Mouse (Mus musculus) stomach, postnatal 0 days (tissue): ENCODE measurements around the gene Golga3. TPM values are rescaled to one million over a fixed set of nuclear protein-coding genes. Genes with fewer than 3 reads are reported as not detected.

Source experiments
- ATAC-seq: fragments of 200-750 bp; cut with Nextera tagmentation; 2 replicates; pipeline ENCODE4 v1.8.0; 2017; ENCODE audit not compliant: low FRiP score, low TSS enrichment
- DNase-seq: peaks from one replicate; pipeline ENCODE4 v3.0.0-alpha.2; 2016; ENCODE audit warnings: low spot score
- H3K27ac ChIP-seq: fragments of 300-500 bp; sonication (generic); replicated peaks from 2 replicates; pipeline ENCODE4 v1.5.1; 2014; ENCODE audit warnings: mild to moderate bottlenecking, control low read depth
- H3K27me3 ChIP-seq: fragments of 300-500 bp; sonication (generic); 2 replicates; pipeline ENCODE4 v1.6.1; 2014; ENCODE audit warnings: low read length; ENCODE audit not compliant: control insufficient read depth, insufficient read depth
- H3K36me3 ChIP-seq: fragments of 300-500 bp; sonication (generic); 2 replicates; pipeline ENCODE4 v1.6.1; 2014; ENCODE audit warnings: low read length, mixed read lengths; ENCODE audit not compliant: control insufficient read depth, insufficient read depth
- H3K4me1 ChIP-seq: fragments of 300-500 bp; sonication (generic); replicated peaks from 2 replicates; pipeline ENCODE4 v1.6.1; 2014; ENCODE audit warnings: antibody characterized with exemption; ENCODE audit not compliant: control insufficient read depth, insufficient read depth
- H3K4me2 ChIP-seq: fragments of 300-500 bp; sonication (generic); replicated peaks from 2 replicates; pipeline ENCODE4 v1.6.1; 2014; ENCODE audit warnings: low read depth, mild to moderate bottlenecking, control low read depth, moderate library complexity
- H3K4me3 ChIP-seq: fragments of 300-500 bp; sonication (generic); 2 replicates; pipeline ENCODE4 v1.5.1; 2014; ENCODE audit warnings: low read depth, low read length, control low read depth
- H3K9ac ChIP-seq: fragments of 300-500 bp; sonication (generic); 2 replicates; pipeline ENCODE4 v1.6.1; 2014; ENCODE audit warnings: mild to moderate bottlenecking, low read length, control low read depth, mixed read lengths
- H3K9me3 ChIP-seq: fragments of 300-500 bp; sonication (generic); 2 replicates; pipeline ENCODE4 v1.6.1; 2016; ENCODE audit warnings: low read length; ENCODE audit not compliant: control insufficient read depth
- CTCF ChIP-seq: IDR thresholded peaks from 2 replicates; pipeline ENCODE4 v1.5.1; 2016; ENCODE audit warnings: antibody characterized with exemption, low read depth, mild to moderate bottlenecking, moderate library complexity
- EP300 ChIP-seq: optimal IDR thresholded peaks from 2 replicates; pipeline ENCODE3; 2016; ENCODE audit warnings: antibody characterized with exemption
- WGBS: fragments of 180-500 bp; shearing (Covaris S2); extraction: QIAGEN DNeasy Blood & Tissue Kit; methylation state at CpG from one replicate; pipeline ENCODE4 v1.1.7; 2014; 5-methylcytosine and 5-hydroxymethylcytosine counted together
- polyA plus RNA-seq: library from polyadenylated mRNA; unstranded; fragments of >200 nt; fragmentation: Nextera tagmentation; extraction: Ambion mirVana; gene quantifications from 2 replicates; pipeline ENCODE4 v1.2.1, GENCODE M21; 2015

The Golga3 gene
- polyA plus RNA-seq: 6.4 and 8.3 TPM in 2 replicates

- H3K4me3 ChIP-seq: peak within 1 kb of the TSS; percentile 96
- peak within 1 kb of the TSS; percentile 89 for H3K9ac ChIP-seq
- WGBS: under 1% methylated on average over 41 of the region's 41 CpGs
- peak; percentile 58 for TF ChIP-seq EP300
- TF ChIP-seq CTCF: no peak
- DNase-seq: peak; percentile 95
- H3K27me3 ChIP-seq: no peaks in the 10 kb centered on the region
- peak; percentile 99 for ATAC-seq
- peak within 1 kb of the TSS; percentile 72 for H3K4me2 ChIP-seq
- H3K4me1 ChIP-seq: 0 out of 2 replicates have a peak, but pooled peaks cover 4% of the 10 kb centered on the region
- H3K36me3 ChIP-seq: no peaks in the 10 kb centered on the region
- peak within 1 kb of the TSS; percentile 83 for H3K27ac ChIP-seq
- no peaks in the 10 kb centered on the region for H3K9me3 ChIP-seq
Observed at GRCm38 (mm10) chr5:110176362-110177020, at the start of gene Golga3. Gene Golga3, plus strand, starts transcription at chr5:110176701.

GRCm38 (mm10) chr5:110135293-110136086 lies 41.0 kb upstream of the Golga3 start, which contains the start of gene Chfr:
Gene Chfr, plus strand, starts transcription at chr5:110135842.
- Histone ChIP-seq H3K27ac (peak within 1 kb of the TSS; percentile 89), H3K4me1 (no peaks in the 10 kb centered on the region), H3K9me3 (0 out of 2 replicates have a peak, but pooled peaks cover 3% of the 10 kb centered on the region), H3K9ac (peak within 1 kb of the TSS; percentile 84), H3K4me2 (peak within 1 kb of the TSS; percentile 77), H3K36me3 (no peaks in the 10 kb centered on the region), H3K4me3 (peak within 1 kb of the TSS; percentile 81), H3K27me3 (no peaks in the 10 kb centered on the region)
- 3% methylated on average over 46 of the region's 46 CpGs for WGBS
- ATAC-seq: peak; percentile 100
- peak; percentile 99 for DNase-seq
- peak; percentile 73 for TF ChIP-seq EP300
- 0 out of 2 replicates have a peak, but pooled peaks have one; percentile 24 for TF ChIP-seq CTCF

GRCm38 (mm10) chr5:110136087-110136464 lies 40.4 kb upstream of the Golga3 start:
- peak; percentile 30; the same call in 1 of the 2 replicates for ATAC-seq
- 4% methylated on average over 18 of the region's 18 CpGs for WGBS

GRCm38 (mm10) chr5:110137816-110138215 lies 38.7 kb upstream of the Golga3 start:
- Histone ChIP-seq H3K9me3 (0 out of 2 replicates have a peak, but pooled peaks cover 3% of the 10 kb centered on the region), H3K4me1 (no peaks in the 10 kb centered on the region), H3K27ac (no peak overlapping the region), H3K9ac (no peak overlapping the region), H3K27me3 (no peaks in the 10 kb centered on the region), H3K4me3 (no peak overlapping the region), H3K4me2 (no peak overlapping the region), H3K36me3 (no peaks in the 10 kb centered on the region)
- DNase-seq (no peak), ATAC-seq (no peak)
- WGBS: 99% methylated on average over 3 of the region's 3 CpGs
- TF ChIP-seq EP300: no peak
- TF ChIP-seq CTCF: no peak

More at GRCm38 (mm10) chr5:110136087-110136464, 40.4 kb upstream of the Golga3 start:
- H3K9me3 ChIP-seq: 0 out of 2 replicates have a peak, but pooled peaks cover 3% of the 10 kb centered on the region
- H3K4me1 ChIP-seq: no peaks in the 10 kb centered on the region
- H3K27ac ChIP-seq: peak overlapping the region; percentile 89
- H3K27me3 ChIP-seq: no peaks in the 10 kb centered on the region
- peak overlapping the region; percentile 84 for H3K9ac ChIP-seq
- TF ChIP-seq CTCF (no peak), EP300 (no peak)
- H3K4me3 ChIP-seq: peak overlapping the region; percentile 81
- no peaks in the 10 kb centered on the region for H3K36me3 ChIP-seq
- peak overlapping the region; percentile 77 for H3K4me2 ChIP-seq
- DNase-seq: no peak

- no peak overlapping the region for H3K27ac ChIP-seq
- TF ChIP-seq EP300: no peak
- WGBS: 94% methylated on average over 3 of the region's 3 CpGs
- no peak for DNase-seq
- no peak overlapping the region for H3K4me3 ChIP-seq
- peaks cover 4% of the 10 kb centered on the region for H3K36me3 ChIP-seq
- no peak for ATAC-seq
- no peak overlapping the region for H3K4me2 ChIP-seq
- H3K9me3 ChIP-seq: no peaks in the 10 kb centered on the region
- H3K4me1 ChIP-seq: no peaks in the 10 kb centered on the region
- H3K27me3 ChIP-seq: no peaks in the 10 kb centered on the region
- H3K9ac ChIP-seq: no peak overlapping the region
Observed at GRCm38 (mm10) chr5:110139325-110139724, 37.2 kb upstream of the Golga3 start.

GRCm38 (mm10) chr5:110140424-110140823 lies 36.1 kb upstream of the Golga3 start:
- Histone ChIP-seq H3K9ac (no peak overlapping the region), H3K27me3 (no peaks in the 10 kb centered on the region), H3K4me1 (no peaks in the 10 kb centered on the region), H3K4me3 (no peak overlapping the region), H3K9me3 (no peaks in the 10 kb centered on the region), H3K27ac (no peak overlapping the region), H3K36me3 (peaks cover 4% of the 10 kb centered on the region), H3K4me2 (no peak overlapping the region)
- ATAC-seq (no peak), DNase-seq (no peak)
- TF ChIP-seq EP300 (no peak), CTCF (no peak)
- WGBS: 90% methylated on average over 7 of the region's 7 CpGs
